Mouse (Mus musculus) forebrain, embryonic 13.5 days (tissue): Measurements from ENCODE around the gene Gm20843. TPM values are rescaled to one million over a fixed set of nuclear protein-coding genes. Genes with fewer than 3 reads are reported as not detected.
"Not testable (repeated sequence)": the region's sequence is repeated elsewhere in the genome, so short reads cannot be mapped to it uniquely, and the experiment has no call there.

Source experiments
- ATAC-seq: fragments of 200-750 bp; cut with Nextera tagmentation; 2 replicates; pipeline ENCODE4 v1.8.0; 2017
- H3K27ac ChIP-seq: fragments of 300-500 bp; sonication (generic); 2 replicates; pipeline ENCODE4 v1.5.1; 2015; ENCODE audit warnings: inconsistent platforms, mild to moderate bottlenecking, moderate library complexity
- H3K27me3 ChIP-seq: fragments of 300-500 bp; sonication (generic); 2 replicates; pipeline ENCODE4 v1.6.1; 2015; ENCODE audit warnings: mild to moderate bottlenecking, inconsistent platforms
- H3K36me3 ChIP-seq: fragments of 300-500 bp; sonication (generic); 2 replicates; pipeline ENCODE4 v1.6.1; 2015; ENCODE audit warnings: mild to moderate bottlenecking, inconsistent platforms; ENCODE audit not compliant: poor library complexity, severe bottlenecking
- H3K4me1 ChIP-seq: fragments of 300-500 bp; sonication (generic); 2 replicates; pipeline ENCODE4 v1.6.1; 2015; ENCODE audit warnings: inconsistent platforms
- H3K4me2 ChIP-seq: fragments of 300-500 bp; sonication (generic); 2 replicates; pipeline ENCODE4 v1.6.1; 2015; ENCODE audit warnings: inconsistent platforms, mild to moderate bottlenecking, moderate library complexity
- H3K4me3 ChIP-seq: fragments of 300-500 bp; sonication (generic); 2 replicates; pipeline ENCODE4 v1.5.1; 2015; ENCODE audit warnings: mild to moderate bottlenecking, inconsistent platforms
- H3K9ac ChIP-seq: fragments of 300-500 bp; sonication (generic); 2 replicates; pipeline ENCODE4 v1.6.1; 2015; ENCODE audit warnings: mild to moderate bottlenecking, inconsistent platforms
- H3K9me3 ChIP-seq: fragments of 300-500 bp; sonication (generic); replicated peaks from 2 replicates; pipeline ENCODE4 v1.6.1; 2016; ENCODE audit warnings: inconsistent platforms
- WGBS: fragments of 180-500 bp; shearing (Covaris S2); methylation state at CpG from one replicate; pipeline ENCODE4 v1.1.7; 2015; 5-methylcytosine and 5-hydroxymethylcytosine counted together
- polyA plus RNA-seq: library from polyadenylated mRNA; unstranded; fragments of >200 nt; fragmentation: Nextera tagmentation; extraction: Ambion mirVana; gene quantifications from 2 replicates; pipeline ENCODE4 v1.2.1, GENCODE M21; 2015

The Gm20843 gene
- polyA plus RNA-seq = not detected in 2 replicates

GRCm38 (mm10) chrY:72247018-72247417 lies at the start of gene Gm20843:
TSS of gene Gm20843 (minus strand) at chrY:72247118.
- not testable (repeated sequence) for H3K36me3 ChIP-seq, H3K4me3 ChIP-seq, H3K9me3 ChIP-seq, H3K27ac ChIP-seq, H3K27me3 ChIP-seq, H3K4me1 ChIP-seq, H3K4me2 ChIP-seq, H3K9ac ChIP-seq, ATAC-seq
- WGBS = no CpG with 5 or more reads among the region's 6 CpGs
